Mouse (Mus musculus) erythroblast, embryonic 14.5 days (primary cell): Measurements from ENCODE around the gene Zdhhc18.

Experiments
- GATA1 ChIP-seq: IDR thresholded peaks from 2 replicates; pipeline ENCODE4 v1.6.1; 2012; ENCODE audit warnings: low read length, inconsistent platforms, mixed read lengths
- TAL1 ChIP-seq: IDR thresholded peaks from 3 replicates; pipeline ENCODE4 v1.6.1; 2012; ENCODE audit warnings: low read length, inconsistent platforms, mixed read lengths

DNA sequence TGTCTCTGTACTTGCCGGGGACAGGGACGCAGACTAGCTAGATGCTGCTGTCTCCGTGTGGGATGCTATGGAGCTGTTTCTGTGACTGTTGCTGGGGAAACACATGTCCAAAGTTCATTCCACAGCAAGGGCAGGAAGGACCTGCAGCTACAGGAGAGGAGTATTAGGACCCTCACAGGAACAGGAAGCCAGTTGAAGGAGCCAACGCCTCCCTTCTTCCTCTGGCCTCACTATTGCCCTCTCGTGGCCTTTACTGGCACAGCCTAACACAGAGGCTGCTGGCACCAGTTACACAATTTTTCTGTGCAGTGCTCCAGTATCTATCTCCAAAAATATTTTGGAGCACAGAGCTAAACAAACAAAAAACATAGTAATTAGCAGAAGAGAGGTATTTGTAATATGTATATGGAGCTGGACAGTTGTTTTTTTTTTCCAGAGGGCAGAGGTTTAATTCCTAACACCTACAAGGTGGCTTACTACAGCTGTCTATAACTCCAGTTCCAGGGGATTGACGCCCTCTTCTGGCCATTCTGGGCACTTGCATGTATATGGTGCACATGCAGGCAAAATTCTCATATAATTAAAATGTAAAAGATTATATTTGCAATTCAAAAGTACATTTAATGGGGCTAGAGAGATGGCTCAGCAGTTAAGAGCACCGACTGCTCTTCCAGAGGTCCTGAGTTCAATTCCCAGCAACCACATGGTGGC is at the start of gene Zdhhc18:
- no peak for TF ChIP-seq GATA1
- TF ChIP-seq TAL1: no peak
